Mouse (Mus musculus): ENCODE measurements around the gene Klrg2. TPM values are rescaled to one million over a fixed set of nuclear protein-coding genes. Genes with fewer than 3 reads are reported as not detected.

Klrg2 gene
- polyA plus RNA-seq, 1 experiment from 2014 or later = 0.24 TPM

Other genes starting within 250 kb of the Klrg2 start
- gene Ubn2, start 203.3 kb downstream of the Klrg2 start, polyA plus RNA-seq (2015; fragmentation: Nextera tagmentation; extraction: Ambion mirVana) = 10.1 and 12.7 TPM in 2 replicates
- 104 and 114 TPM in 2 replicates for gene Fmc1, start 103.7 kb downstream of the Klrg2 start, polyA plus RNA-seq (2015; fragmentation: Nextera tagmentation; extraction: Ambion mirVana)
- gene Luc7l2, start 85.9 kb downstream of the Klrg2 start, polyA plus RNA-seq (2015; fragmentation: Nextera tagmentation; extraction: Ambion mirVana) = 29.0 and 35.8 TPM in 2 replicates
- gene Clec2l, start 25.8 kb upstream of the Klrg2 start, polyA plus RNA-seq (2015; fragmentation: Nextera tagmentation; extraction: Ambion mirVana) = 1.0 and 1.4 TPM in 2 replicates
- gene Tbxas1, start 238.2 kb upstream of the Klrg2 start, polyA plus RNA-seq (2015; fragmentation: Nextera tagmentation; extraction: Ambion mirVana) = 2.5 and 3.4 TPM in 2 replicates
- gene Hipk2, start 238.9 kb upstream of the Klrg2 start, polyA plus RNA-seq (2015; fragmentation: Nextera tagmentation; extraction: Ambion mirVana) = 18.0 and 21.8 TPM in 2 replicates

Measured in lung, embryonic 15.5 days (tissue).